Mouse (Mus musculus) cerebellum, adult 18-20 months (tissue): ENCODE data around the gene Cdk19.
A peak's percentile ranks its signal among the peaks of the same experiment; 100 is the strongest.
"Not testable (repeated sequence)": the region's sequence is repeated elsewhere in the genome, so short reads cannot be mapped to it uniquely, and the experiment has no call there.

Experiments
- DNase-seq, 2 experiments: peaks; one replicate each; pipeline ENCODE4 v3.0.0; 2021

Cdk19 gene

DNA sequence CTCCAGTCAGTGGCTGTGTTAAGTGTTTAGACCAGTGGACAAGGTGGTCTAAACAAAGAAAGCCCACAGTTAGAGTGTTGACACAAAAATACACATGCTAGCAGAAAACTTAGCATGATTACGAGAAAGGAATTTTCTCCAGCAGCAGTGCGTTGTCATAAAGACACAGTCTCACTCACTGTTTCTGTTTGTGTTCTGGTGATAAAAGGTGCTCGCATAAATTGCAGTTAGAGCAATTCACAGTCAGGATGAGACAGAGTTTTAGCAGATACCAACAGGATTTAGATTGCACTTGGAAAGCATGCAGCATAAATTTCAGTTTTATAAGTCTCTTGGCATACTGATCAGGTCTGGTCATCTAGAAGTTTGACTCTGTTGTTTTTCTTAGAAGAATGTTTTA is 59.5 kb downstream of the Cdk19 start:
- no peak for DNase-seq

DNA sequence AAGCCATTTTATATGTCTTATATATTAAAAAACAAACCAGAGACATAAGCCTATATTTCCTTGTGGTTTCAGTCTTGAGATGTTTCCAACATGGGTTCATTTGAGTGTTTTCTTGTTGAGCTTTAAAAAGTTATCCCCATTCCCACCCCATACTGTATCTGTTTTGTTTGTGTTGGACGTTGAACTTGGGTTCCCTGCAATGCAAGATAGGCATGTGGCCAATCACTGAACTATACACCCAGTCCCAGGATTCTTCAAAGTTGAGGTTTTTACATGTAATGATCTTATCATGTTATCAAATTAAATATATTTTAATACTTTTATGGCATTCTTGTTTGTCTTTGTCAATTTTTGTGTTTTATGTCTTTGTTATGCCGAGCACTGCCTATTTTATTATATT is 60.0 kb downstream of the Cdk19 start:
- no peak for DNase-seq

GRCm38 (mm10) chr10:40400293-40400692 is 60.9 kb downstream of the Cdk19 start:
- no peak for DNase-seq

DNA sequence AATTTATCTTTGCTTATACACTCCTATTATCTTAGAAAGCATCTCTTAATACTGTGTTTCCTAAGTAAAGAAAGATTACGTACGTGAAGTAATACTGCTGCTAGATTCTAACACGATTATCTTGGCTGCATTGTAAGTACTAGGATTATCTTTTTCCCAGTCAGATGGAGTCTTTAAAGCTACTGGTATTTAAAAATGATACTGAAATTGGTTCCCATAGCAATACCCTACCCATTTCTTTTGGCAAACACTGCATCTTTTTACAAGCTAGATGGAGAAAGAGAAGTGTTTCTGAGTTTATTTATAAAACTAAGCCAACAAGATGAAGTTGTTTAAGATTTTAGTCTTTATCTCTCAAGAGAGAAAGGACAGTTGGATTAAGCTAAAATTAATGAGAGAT is 67.3 kb downstream of the Cdk19 start:
- DNase-seq, result no peak

DNA sequence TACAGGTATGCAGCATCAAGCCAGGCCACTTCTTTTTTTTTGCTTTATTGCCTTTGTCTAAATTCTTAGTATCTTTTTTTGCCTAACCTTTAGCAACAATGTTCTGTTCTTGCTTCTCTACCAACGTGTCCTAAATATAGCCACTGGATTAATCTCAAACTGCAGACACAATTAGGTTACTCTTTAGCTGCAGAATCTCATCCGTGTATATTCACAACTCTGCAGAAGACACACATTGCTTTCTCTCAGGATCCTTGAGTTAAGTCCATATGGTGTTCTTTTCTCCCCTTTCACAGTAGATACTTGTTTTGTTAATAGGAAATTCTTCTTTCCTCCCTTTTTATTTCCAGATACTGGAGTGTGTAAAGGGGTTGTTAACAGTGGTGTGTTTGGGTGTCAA is 70.0 kb downstream of the Cdk19 start:
- DNase-seq, result no peak

DNA sequence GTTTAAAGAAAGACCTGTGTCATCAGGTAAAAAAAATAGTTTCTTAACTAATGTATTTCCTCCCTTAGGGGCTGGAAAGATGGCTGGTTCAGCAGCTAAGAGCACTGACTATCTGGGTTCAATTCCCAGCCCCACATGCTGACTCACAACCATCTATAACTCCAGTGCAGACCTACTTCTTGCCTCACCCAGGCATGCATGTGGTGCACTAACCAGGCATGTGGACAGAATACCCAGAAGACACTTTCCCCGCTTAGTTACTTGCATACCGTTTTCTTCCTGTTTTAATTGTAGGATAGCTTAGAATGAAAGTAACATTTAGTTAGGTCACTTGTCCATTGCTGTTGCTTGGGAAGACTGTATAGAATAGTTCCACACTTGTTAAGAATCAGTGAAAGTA is 72.0 kb downstream of the Cdk19 start:
- DNase-seq, result no peak

GRCm38 (mm10) chr10:40416944-40417343 is 77.6 kb downstream of the Cdk19 start:
- peak; percentile 60 to 70 for DNase-seq

GRCm38 (mm10) chr10:40419841-40420240 is 80.5 kb downstream of the Cdk19 start:
- no peak for DNase-seq

DNA sequence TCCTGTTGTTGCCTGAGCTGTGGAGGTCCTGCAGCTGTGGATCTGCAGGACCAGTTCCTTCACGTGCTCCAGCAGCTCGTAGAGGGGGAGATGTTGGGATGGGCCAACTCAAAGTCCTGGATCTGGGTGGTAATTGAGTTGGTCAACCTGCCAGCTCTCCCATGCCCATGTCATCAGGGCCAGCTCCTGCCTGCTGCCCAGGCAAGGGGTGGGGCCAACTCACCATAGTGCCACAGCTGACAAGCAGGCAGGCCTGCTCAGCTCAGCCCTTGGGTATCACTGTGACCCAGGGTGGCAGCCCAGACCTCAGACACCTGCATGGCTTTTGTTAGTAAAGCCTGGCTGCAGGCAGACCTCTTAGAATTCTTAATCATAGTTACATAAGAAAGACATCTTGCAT is 81.3 kb downstream of the Cdk19 start:
- peak; percentile 26 to 34 for DNase-seq

GRCm38 (mm10) chr10:40421724-40422123 is 82.4 kb downstream of the Cdk19 start:
- no peak for DNase-seq

DNA sequence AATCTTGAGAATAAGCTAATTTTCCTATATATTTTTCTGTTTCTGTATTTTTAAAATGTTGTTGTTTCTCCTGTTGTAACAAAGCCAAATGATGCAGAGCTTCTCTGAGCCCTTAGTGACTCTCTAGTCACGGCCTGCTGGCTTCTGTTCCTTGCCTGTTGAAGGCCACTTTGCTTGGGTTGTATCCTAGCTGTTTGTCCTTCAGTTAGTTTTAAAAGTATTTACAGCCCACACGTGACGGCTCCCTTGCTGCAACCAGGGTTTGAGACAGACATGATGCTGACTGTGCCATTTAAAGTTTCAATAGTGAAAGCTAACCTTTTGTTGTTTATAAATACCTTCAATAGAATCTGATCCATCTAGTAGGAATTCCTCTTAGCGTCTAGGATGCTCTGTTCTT is 83.3 kb downstream of the Cdk19 start:
- DNase-seq, result no peak

DNA sequence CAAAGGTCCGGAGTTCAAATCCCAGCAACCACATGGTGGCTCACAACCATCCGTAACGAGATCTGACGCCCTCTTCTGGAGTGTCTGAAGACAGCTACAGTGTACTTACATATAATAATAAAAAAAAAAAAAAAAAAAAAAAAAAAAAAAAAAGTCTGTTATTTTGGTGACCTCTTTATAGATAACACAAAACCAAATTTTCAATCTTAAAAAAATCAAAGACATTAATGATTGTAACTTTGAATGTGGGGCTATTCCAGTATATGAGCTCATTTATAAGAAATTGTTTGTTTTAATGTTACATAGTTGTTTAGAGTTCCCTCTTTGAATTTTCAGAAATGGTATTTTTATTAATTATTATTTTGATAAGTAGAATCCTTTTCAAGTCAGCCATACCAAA is 85.1 kb downstream of the Cdk19 start:
- not testable (repeated sequence) for DNase-seq

GRCm38 (mm10) chr10:40425243-40426095 is 86.1 kb downstream of the Cdk19 start:
- no peak for DNase-seq

GRCm38 (mm10) chr10:40426096-40426450 is 86.7 kb downstream of the Cdk19 start:
- DNase-seq, result no peak

DNA sequence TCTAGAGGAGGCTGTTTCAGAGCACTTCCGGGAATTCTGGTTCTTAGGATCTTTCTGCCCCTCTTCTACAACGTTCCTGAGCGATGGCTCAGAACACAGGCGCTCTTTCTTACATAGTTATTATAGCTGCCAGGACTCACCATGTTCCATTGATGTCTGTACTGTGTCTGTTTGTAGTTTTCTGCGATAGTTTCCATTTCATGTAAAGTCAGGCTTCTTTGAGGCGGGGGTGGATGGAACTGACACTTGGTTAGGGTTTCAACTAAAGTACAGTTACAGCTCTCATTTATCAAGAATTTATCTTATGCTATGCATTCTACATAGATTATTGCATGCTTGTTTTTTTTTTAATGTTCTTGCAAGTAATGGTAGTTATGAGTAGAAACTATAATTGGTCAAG is 89.3 kb downstream of the Cdk19 start:
- no peak for DNase-seq

DNA sequence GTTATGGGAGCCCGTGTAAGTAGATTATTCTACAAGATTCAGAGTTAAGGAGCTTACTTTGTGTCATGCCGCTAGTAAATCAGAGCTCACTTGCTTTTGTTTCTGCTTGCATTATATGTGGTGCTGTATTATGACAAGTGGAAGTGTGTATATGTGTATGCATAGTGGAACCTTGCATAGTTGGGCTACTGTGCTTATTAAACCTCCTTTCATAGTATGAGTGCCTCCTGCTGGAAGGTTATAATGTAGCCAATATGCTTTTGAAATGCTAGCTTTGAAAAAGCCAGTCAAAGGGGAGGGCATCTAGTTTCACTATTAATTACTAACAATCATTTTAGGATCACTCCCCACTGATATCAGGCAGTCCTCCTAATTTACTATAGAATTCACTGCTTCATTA is 89.7 kb downstream of the Cdk19 start:
- no peak for DNase-seq

DNA sequence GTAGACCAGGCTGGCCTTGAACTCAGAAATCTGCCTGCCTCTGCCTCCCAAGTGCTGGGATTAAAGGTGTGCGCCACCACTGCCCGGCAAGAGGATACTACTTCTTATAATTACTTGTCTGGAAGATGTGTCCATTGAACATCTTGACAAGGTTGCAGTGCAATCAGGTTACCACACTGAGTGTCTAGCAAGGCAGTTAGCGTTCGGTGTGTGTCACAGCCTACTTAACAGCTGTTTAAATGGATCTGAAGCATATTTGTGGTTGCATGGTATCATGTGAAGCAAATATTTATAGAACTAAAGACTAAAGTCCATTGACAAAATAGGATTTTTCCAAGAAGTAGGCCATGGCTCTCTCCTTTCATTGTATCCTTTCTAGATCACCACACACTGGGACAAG is 90.8 kb downstream of the Cdk19 start:
- no peak for DNase-seq

DNA sequence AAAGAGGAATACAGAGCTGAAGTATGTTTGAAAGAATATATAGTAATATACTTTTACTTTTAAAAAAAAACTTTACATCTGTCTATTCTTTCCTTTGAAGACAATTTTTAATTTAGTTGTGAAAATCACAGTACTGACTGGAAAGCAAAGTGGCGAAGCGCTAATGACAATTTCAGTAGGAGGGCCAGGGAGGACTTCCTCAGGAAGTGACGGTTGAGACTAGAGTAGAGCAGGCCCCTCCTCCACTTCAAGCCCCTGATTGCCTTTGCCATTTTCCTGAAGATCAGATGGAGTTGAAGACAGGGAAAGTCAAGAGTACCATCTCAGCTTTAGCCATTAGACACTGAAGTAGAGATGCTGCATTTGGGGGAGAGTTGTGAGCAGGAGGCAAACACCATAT is 92.6 kb downstream of the Cdk19 start:
- no peak for DNase-seq

- peak; percentile 23 to 27 for DNase-seq
These were observed 93.0 kb downstream of the Cdk19 start for GRCm38 (mm10) chr10:40432375-40432774.

DNA sequence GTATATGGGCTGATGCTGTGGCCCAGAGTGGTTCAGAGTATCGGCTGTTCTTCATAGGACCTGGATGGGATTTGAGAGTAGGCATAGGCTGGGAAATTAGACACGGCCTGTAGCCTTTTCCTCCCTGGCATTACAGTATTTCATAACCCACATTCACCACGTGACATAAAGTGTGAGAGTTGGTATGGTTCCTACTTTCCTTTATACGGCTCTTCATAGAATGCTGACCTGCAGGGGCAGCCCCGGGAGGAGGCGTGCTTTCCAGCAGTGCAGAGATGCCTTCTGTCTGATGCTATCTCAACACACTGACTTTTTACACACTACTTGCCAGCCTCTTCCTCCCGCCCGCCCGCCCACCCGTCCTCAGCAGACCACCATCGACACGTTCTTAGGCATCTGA is 96.0 kb downstream of the Cdk19 start:
- no peak for DNase-seq

- no peak for DNase-seq
These were observed 97.8 kb downstream of the Cdk19 start for GRCm38 (mm10) chr10:40437117-40437516.

- no peak for DNase-seq
These were observed 101.4 kb downstream of the Cdk19 start for GRCm38 (mm10) chr10:40440740-40441139.

DNA sequence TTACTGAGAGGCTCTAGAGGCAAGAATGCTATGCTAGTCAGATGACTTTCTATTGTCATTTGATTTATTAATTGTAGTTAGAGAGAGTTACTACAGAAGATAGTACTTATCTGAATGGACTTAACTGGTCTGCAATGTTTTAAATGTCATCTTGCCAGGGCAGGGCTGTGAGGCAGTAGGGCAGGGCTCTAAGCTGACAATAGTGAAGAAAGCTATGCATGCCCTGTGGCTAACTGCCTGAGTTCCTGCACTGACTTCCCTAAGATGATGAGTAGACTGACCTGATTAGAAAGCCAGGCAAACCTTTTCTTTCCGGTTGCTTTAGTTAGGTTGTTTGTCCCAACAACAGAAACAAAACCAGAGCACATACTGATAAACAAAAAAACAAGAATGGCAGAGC is 102.7 kb downstream of the Cdk19 start:
- no peak for DNase-seq

DNA sequence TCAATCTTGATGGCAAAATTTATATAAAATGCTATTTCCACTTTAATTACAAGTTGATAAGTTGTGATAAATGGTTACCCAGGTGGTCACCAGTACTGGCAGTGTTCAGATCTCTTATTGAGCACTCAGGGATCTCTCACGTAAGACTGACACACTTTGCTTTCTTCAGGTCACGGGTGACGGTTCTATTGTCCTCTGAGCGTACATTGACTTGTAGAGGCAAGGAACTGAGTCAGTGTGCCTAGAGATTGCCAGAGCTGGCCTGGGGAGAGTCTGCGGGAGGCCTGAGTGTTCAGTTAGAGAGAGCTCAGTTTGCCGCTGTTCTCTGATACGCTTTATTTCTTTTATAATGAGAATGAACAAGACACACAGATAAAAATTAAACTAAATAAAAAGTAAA is 104.0 kb downstream of the Cdk19 start:
- no peak for DNase-seq

DNA sequence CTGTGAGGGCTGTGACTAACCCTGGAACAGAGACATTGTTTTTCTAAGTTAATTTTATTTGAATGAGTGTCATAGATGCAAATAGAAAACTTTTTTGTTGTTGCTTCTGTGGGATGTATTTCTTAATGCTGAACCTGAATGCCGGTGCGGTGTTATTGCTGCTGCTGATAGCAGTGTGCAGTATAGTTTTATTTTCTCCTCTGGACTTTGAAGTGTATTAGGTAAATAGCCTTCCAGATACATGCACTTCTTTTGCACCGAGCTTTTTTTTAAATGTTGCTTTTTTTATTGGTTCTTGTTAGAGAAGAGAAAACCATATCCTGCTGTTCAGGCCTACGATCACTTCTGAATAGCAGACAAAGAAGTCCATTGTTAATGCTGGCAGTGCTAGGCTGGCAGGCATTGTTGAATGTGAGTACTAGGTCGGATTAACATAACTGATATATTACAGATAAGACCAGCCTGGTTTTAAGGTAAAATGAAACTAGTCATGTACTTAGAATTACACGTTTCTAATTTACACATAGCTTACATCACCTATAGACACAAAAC is 104.5 kb downstream of the Cdk19 start:
- DNase-seq, result no peak
